Comparison of ENCODE assay signal across 16 mouse cellular contexts in the genomic region with DNA sequence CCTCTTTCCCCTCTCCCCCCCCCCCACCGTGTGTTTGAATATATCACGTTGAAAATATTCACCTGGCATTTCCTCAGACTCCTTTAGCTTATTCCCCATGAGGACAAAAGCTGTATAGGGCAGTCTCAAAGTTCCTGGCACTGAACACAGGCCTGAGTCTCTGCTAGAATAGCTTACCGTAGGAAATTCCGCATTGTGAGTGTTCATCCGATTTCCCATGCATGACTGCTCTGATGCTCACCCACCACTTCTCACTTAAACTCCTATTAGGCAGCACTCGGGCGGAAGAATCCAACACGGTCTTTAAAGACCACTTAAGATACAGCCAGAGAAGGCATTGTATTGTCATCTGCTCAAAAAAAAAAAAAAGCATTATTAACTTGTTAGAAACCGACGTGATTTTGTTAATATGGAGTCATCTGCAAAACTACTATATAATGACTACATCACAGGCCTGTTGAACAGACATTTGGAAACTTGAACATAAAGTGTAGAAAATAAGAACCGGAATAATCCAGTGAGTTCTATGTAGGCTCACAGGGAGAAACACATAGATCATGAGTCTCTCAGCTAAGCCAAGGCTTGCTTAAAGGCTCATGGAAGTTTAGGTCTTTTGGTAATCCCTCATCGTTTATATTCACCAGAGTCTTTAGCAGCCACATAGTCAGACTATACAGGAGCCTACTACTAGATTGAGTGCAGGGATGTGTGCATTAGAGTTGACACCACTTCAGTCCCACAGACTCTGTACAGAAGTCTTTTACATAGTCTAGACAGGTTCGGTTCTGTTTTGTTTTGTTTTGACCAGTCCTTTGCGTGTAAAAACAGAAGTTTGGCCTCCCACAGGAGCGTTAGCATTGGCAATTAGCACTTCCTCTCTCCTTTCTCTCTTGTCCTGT. TPM values are rescaled to one million over a fixed set of nuclear protein-coding genes. Genes with fewer than 3 reads are reported as not detected.
DNase-seq lines count a peak whose midpoint lies in the region; ATAC-seq and TF ChIP-seq lines count a peak whose summit lies in the region.
"Had no signal": no experiment of that assay in that cellular context is flagged by ENCODE, and none has a peak within 500 bp of the region (broad histone marks: within the 10 kb centered on the region; RNA-seq: fewer than 3 reads in every experiment).

No protein-coding gene starts in this region.

- H3K4me3 ChIP-seq in forebrain, embryonic 10.5 days: no peak overlapping the region
- no peak overlapping the region for H3K4me3 ChIP-seq in hindbrain, postnatal 0 days (ENCODE audit: low read length)
- no peak overlapping the region for H3K4me3 ChIP-seq in neural tube, embryonic 15.5 days (replicated peaks)
- H3K4me3 ChIP-seq: heart, embryonic 15.5 days had no signal

- peak; percentile 93 for ATAC-seq in hindbrain, postnatal 0 days
- peak; percentile 60 for ATAC-seq in neural tube, embryonic 15.5 days (ENCODE audit: low FRiP score)

- H3K9me3 ChIP-seq in forebrain, embryonic 10.5 days: no peaks in the 10 kb centered on the region
- H3K9me3 ChIP-seq in hindbrain, postnatal 0 days (ENCODE audit: low read length): no peaks in the 10 kb centered on the region
- H3K9me3 ChIP-seq in neural tube, embryonic 15.5 days (replicated peaks): no peaks in the 10 kb centered on the region
- H3K9me3 ChIP-seq: heart, embryonic 15.5 days had no signal

- H3K4me1 ChIP-seq in forebrain, embryonic 10.5 days: peaks cover 37% of the 10 kb centered on the region
- H3K4me1 ChIP-seq in hindbrain, postnatal 0 days (ENCODE audit: insufficient read depth, low read length): peaks cover 5% of the 10 kb centered on the region; the same call in 1 of the 2 replicates
- peaks cover 13% of the 10 kb centered on the region for H3K4me1 ChIP-seq in neural tube, embryonic 15.5 days
- H3K4me1 ChIP-seq: heart, embryonic 15.5 days had no signal

- no peak overlapping the region for H3K9ac ChIP-seq in hindbrain, postnatal 0 days (replicated peaks; ENCODE audit: low read length)
- no peak overlapping the region for H3K9ac ChIP-seq in neural tube, embryonic 15.5 days (replicated peaks)
- H3K9ac ChIP-seq: heart, embryonic 15.5 days had no signal

- no peak for TF ChIP-seq CTCF in hindbrain, postnatal 0 days (IDR thresholded peaks at IDR 0.05; ENCODE audit: low read depth)

- H3K4me2 ChIP-seq in hindbrain, postnatal 0 days (ENCODE audit: low read depth, low read length): no peak overlapping the region
- H3K4me2 ChIP-seq in neural tube, embryonic 15.5 days: no peak overlapping the region
- H3K4me2 ChIP-seq: heart, embryonic 15.5 days had no signal

- peak; percentile 63 to 64 for DNase-seq in cerebellum, postnatal 14 days
- no peak for DNase-seq in cerebellum, adult 9-11 months
- peak; percentile 74 for DNase-seq in forebrain, embryonic 10.5 days (ENCODE audit: extremely low spot score, low spot score)
- DNase-seq in hindbrain, postnatal 0 days (ENCODE audit: low spot score): peak; percentile 87
- DNase-seq in layer of hippocampus, postnatal 25 days (ENCODE audit: extremely low spot score in 1 of 2, low spot score in 1 of 2): no peak
- no peak for DNase-seq in adrenal gland, postnatal 14 days
- DNase-seq in gastrocnemius, adult 18-20 months (ENCODE audit: low spot score): no peak
- DNase-seq: adrenal gland, postnatal 10 days; cerebellum, adult 9-10 months; kidney, postnatal 10 days; lung, adult 2 months; thymus, postnatal 36 days had no signal

- no peaks in the 10 kb centered on the region for H3K27me3 ChIP-seq in forebrain, embryonic 10.5 days (ENCODE audit: poor library complexity, severe bottlenecking)
- no peaks in the 10 kb centered on the region for H3K27me3 ChIP-seq in hindbrain, postnatal 0 days (ENCODE audit: insufficient read depth, low read length)
- no peaks in the 10 kb centered on the region for H3K27me3 ChIP-seq in neural tube, embryonic 15.5 days (replicated peaks)
- H3K27me3 ChIP-seq: heart, embryonic 15.5 days had no signal

- no peaks in the 10 kb centered on the region for H3K36me3 ChIP-seq in forebrain, embryonic 10.5 days (replicated peaks)
- H3K36me3 ChIP-seq in hindbrain, postnatal 0 days (ENCODE audit: insufficient read depth, low read length): no peaks in the 10 kb centered on the region
- H3K36me3 ChIP-seq in neural tube, embryonic 15.5 days: no peaks in the 10 kb centered on the region
- H3K36me3 ChIP-seq: heart, embryonic 15.5 days had no signal

- H3K27ac ChIP-seq in forebrain, embryonic 10.5 days: peak overlapping the region; percentile 80
- no peak overlapping the region for H3K27ac ChIP-seq in hindbrain, postnatal 0 days
- H3K27ac ChIP-seq in neural tube, embryonic 15.5 days (replicated peaks): no peak overlapping the region
- H3K27ac ChIP-seq: heart, embryonic 15.5 days had no signal

- WGBS in forebrain, embryonic 10.5 days: 32% methylated on average over 15 of the region's 15 CpGs
- 24% methylated on average over 15 of the region's 15 CpGs for WGBS in hindbrain, postnatal 0 days
- WGBS in neural tube, embryonic 15.5 days: 28% methylated on average over 15 of the region's 15 CpGs

RNA-seq across cellular contexts. Expression of a gene that starts 4.2 kb away (rescaled TPM):
- not detected in 2 replicates for polyA plus RNA-seq in forebrain, embryonic 10.5 days (2016; fragmentation: Nextera tagmentation; extraction: Ambion mirVana)
- total RNA-seq in hindbrain, postnatal 0 days (2014; rRNA removed): not detected in 2 replicates
- 0.06 TPM in 1 of 2 replicates, not detected in the other for polyA plus RNA-seq in hindbrain, postnatal 0 days (2015; fragmentation: Nextera tagmentation; extraction: Ambion mirVana)
- polyA plus RNA-seq in neural tube, embryonic 15.5 days (2015; fragmentation: Nextera tagmentation; extraction: Ambion mirVana): not detected in 2 replicates
- total RNA-seq in layer of hippocampus, postnatal 25 days (2021): not detected
- not detected in 2 replicates for total RNA-seq in adrenal gland, postnatal 14 days (2021)
- not detected for total RNA-seq in gastrocnemius, adult 18-20 months (2021)
- total RNA-seq: adrenal gland, postnatal 10 days had no signal
- polyA plus RNA-seq: heart, embryonic 15.5 days; limb, embryonic 11.5 days; lung, adult 2 months; small intestine, adult 2 months had no signal

Comparison
In these comparisons a context has a peak if more than half of its experiments do, and no peak if none do; other contexts are left out.
1. DNase-seq: peak in cerebellum, postnatal 14 days (2 of 2), forebrain, embryonic 10.5 days (single experiment) and hindbrain, postnatal 0 days (single experiment); none in cerebellum, adult 9-11 months (single experiment), layer of hippocampus, postnatal 25 days (0 of 2), adrenal gland, postnatal 14 days (single experiment) and gastrocnemius, adult 18-20 months (single experiment).